Mouse (Mus musculus): ENCODE data around the gene Islr2. TPM values are rescaled to one million over a fixed set of nuclear protein-coding genes. Genes with fewer than 3 reads are reported as not detected.

Islr2 gene
- polyA plus RNA-seq, 1 experiment from 2014 or later: 118 TPM

- ATAC-seq (no peak), DNase-seq (ENCODE audit: low spot score) (peak; percentile 60)
- Histone ChIP-seq H3K4me1 (ENCODE audit: control insufficient read depth, insufficient read depth, low read length) (peaks cover 22% of the 10 kb centered on the region), H3K4me2 (ENCODE audit: low read length) (peak overlapping the region; percentile 53), H3K9me3 (replicated peaks; ENCODE audit: control insufficient read depth, low read length) (no peaks in the 10 kb centered on the region), H3K36me3 (ENCODE audit: control insufficient read depth, insufficient read depth, low read length) (peaks cover 29% of the 10 kb centered on the region), H3K9ac (ENCODE audit: low read length) (peak overlapping the region; percentile 82), H3K4me3 (ENCODE audit: low read depth, low read length) (peak overlapping the region; percentile 45), H3K27me3 (replicated peaks; ENCODE audit: control insufficient read depth, insufficient read depth, low read length) (peaks cover 52% of the 10 kb centered on the region), H3K27ac (ENCODE audit: low read depth, low read length) (peak overlapping the region; percentile 96)
- 9% methylated on average over 11 of the region's 11 CpGs for WGBS
Observed at GRCm38 (mm10) chr9:58200270-58201090, 3.6 kb downstream of the Islr2 start.

- H3K9ac ChIP-seq (ENCODE audit: low read length): peak overlapping the region; percentile 82
Observed at GRCm38 (mm10) chr9:58199381-58200269, 4.5 kb downstream of the Islr2 start.

DNA sequence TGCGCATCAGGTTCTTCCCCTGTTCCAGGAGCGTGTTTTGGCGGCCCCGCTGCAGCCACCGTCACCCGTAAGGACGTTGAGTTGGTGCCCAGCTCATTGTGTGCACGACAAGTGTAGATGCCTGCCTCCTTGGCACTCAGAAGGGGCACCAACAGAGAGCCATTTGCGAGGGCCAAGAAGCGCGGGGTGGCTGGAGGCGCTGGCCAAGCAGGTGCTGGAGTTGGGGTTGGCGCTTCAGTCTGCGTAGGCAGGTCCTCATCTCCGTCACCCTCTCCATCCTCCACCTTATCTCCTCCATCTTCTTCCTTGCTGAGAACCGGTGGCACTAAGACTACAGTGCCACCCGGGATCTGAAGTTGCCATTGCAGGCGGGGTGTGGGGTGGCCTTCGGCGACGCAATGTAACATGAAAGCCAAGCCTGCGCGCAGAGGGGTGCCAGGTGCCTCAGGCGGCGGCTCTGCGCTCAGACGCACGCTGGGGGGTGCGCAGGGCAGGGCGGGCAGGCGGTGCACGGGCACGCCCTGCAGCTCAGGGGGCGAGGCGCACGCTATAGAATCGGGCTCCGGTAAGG, 5.2 kb downstream of the Islr2 start:
- Histone ChIP-seq H3K9me3 (replicated peaks; ENCODE audit: control insufficient read depth, low read length) (no peaks in the 10 kb centered on the region), H3K27ac (ENCODE audit: low read depth, low read length) (peak overlapping the region; percentile 96), H3K27me3 (replicated peaks; ENCODE audit: control insufficient read depth, insufficient read depth, low read length) (peaks cover 52% of the 10 kb centered on the region), H3K4me2 (ENCODE audit: low read length) (peak overlapping the region; percentile 53), H3K4me3 (ENCODE audit: low read depth, low read length) (peak overlapping the region; percentile 45), H3K9ac (ENCODE audit: low read length) (peak overlapping the region; percentile 82), H3K36me3 (ENCODE audit: control insufficient read depth, insufficient read depth, low read length) (peaks cover 29% of the 10 kb centered on the region), H3K4me1 (ENCODE audit: control insufficient read depth, insufficient read depth, low read length) (peaks cover 22% of the 10 kb centered on the region)
- 3% methylated on average over 38 of the region's 38 CpGs for WGBS
- DNase-seq (ENCODE audit: low spot score) (no peak), ATAC-seq (no peak)

More at GRCm38 (mm10) chr9:58199381-58200269, 4.5 kb downstream of the Islr2 start:
- H3K4me3 ChIP-seq (ENCODE audit: low read depth, low read length): peak overlapping the region; percentile 45
- H3K36me3 ChIP-seq (ENCODE audit: control insufficient read depth, insufficient read depth, low read length): peaks cover 29% of the 10 kb centered on the region
- 1% methylated on average over 41 of the region's 41 CpGs for WGBS
- H3K27ac ChIP-seq (ENCODE audit: low read depth, low read length): peak overlapping the region; percentile 96
- H3K4me2 ChIP-seq (ENCODE audit: low read length): peak overlapping the region; percentile 53
- peaks cover 52% of the 10 kb centered on the region for H3K27me3 ChIP-seq (replicated peaks; ENCODE audit: control insufficient read depth, insufficient read depth, low read length)
- DNase-seq (ENCODE audit: low spot score) (peak; percentile 49), ATAC-seq (no peak)
- H3K9me3 ChIP-seq (replicated peaks; ENCODE audit: control insufficient read depth, low read length): no peaks in the 10 kb centered on the region
- H3K4me1 ChIP-seq (ENCODE audit: control insufficient read depth, insufficient read depth, low read length): peaks cover 22% of the 10 kb centered on the region

- H3K9ac ChIP-seq (ENCODE audit: low read length): peak overlapping the region; percentile 82
- peak; percentile 77 for DNase-seq (ENCODE audit: low spot score)
- peaks cover 50% of the 10 kb centered on the region for H3K27me3 ChIP-seq (replicated peaks; ENCODE audit: control insufficient read depth, insufficient read depth, low read length)
- peak; percentile 25; the same call in 1 of the 2 replicates for ATAC-seq
- H3K27ac ChIP-seq (ENCODE audit: low read depth, low read length): peak overlapping the region; percentile 96
- WGBS: 3% methylated on average over 58 of the region's 58 CpGs
- peaks cover 22% of the 10 kb centered on the region for H3K4me1 ChIP-seq (ENCODE audit: control insufficient read depth, insufficient read depth, low read length)
- H3K4me2 ChIP-seq (ENCODE audit: low read length): peak overlapping the region; percentile 53
- H3K9me3 ChIP-seq (replicated peaks; ENCODE audit: control insufficient read depth, low read length): no peaks in the 10 kb centered on the region
- H3K36me3 ChIP-seq (ENCODE audit: control insufficient read depth, insufficient read depth, low read length): peaks cover 29% of the 10 kb centered on the region
- peak overlapping the region; percentile 45 for H3K4me3 ChIP-seq (ENCODE audit: low read depth, low read length)
Observed at GRCm38 (mm10) chr9:58197781-58198701, 6.1 kb downstream of the Islr2 start.

- peak overlapping the region; percentile 53 for H3K4me2 ChIP-seq (ENCODE audit: low read length)
- peaks cover 29% of the 10 kb centered on the region for H3K36me3 ChIP-seq (ENCODE audit: control insufficient read depth, insufficient read depth, low read length)
- peak overlapping the region; percentile 45 for H3K4me3 ChIP-seq (ENCODE audit: low read depth, low read length)
- no peaks in the 10 kb centered on the region for H3K9me3 ChIP-seq (replicated peaks; ENCODE audit: control insufficient read depth, low read length)
- no peak for DNase-seq (ENCODE audit: low spot score)
- peak overlapping the region; percentile 96 for H3K27ac ChIP-seq (ENCODE audit: low read depth, low read length)
- 8% methylated on average over 46 of the region's 46 CpGs for WGBS
- peaks cover 48% of the 10 kb centered on the region for H3K27me3 ChIP-seq (replicated peaks; ENCODE audit: control insufficient read depth, insufficient read depth, low read length)
- no peak for ATAC-seq
- peaks cover 18% of the 10 kb centered on the region for H3K4me1 ChIP-seq (ENCODE audit: control insufficient read depth, insufficient read depth, low read length)
- H3K9ac ChIP-seq (ENCODE audit: low read length): peak overlapping the region; percentile 82
Observed at GRCm38 (mm10) chr9:58196610-58197567, 7.2 kb downstream of the Islr2 start.

DNA sequence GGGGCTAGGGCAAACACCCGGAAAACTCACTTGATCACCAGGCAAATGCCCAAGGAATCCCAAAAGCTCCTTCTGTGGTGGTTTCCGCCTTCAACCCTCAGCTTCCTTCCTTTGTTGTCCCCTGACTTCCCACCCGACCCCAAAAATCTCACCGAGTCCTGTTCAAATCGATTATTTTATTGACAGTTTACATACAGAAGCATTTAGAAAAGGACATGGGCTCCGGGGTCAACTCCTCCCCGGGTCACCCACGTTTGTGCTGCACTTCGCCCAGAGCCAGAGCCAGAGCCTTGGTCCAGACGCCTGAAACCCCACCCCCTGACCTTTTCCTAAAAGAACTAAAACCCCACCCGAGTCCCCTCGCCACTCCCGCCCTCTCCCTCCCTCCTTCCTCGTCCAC, 8.0 kb downstream of the Islr2 start:
- peak overlapping the region; percentile 96 for H3K27ac ChIP-seq (ENCODE audit: low read depth, low read length)
- ATAC-seq: no peak
- DNase-seq (ENCODE audit: low spot score): no peak
- H3K36me3 ChIP-seq (ENCODE audit: control insufficient read depth, insufficient read depth, low read length): peaks cover 29% of the 10 kb centered on the region
- peak overlapping the region; percentile 45 for H3K4me3 ChIP-seq (ENCODE audit: low read depth, low read length)
- H3K4me1 ChIP-seq (ENCODE audit: control insufficient read depth, insufficient read depth, low read length): peaks cover 18% of the 10 kb centered on the region
- peak overlapping the region; percentile 53 for H3K4me2 ChIP-seq (ENCODE audit: low read length)
- peaks cover 44% of the 10 kb centered on the region for H3K27me3 ChIP-seq (replicated peaks; ENCODE audit: control insufficient read depth, insufficient read depth, low read length)
- H3K9me3 ChIP-seq (replicated peaks; ENCODE audit: control insufficient read depth, low read length): no peaks in the 10 kb centered on the region
- peak overlapping the region; percentile 82 for H3K9ac ChIP-seq (ENCODE audit: low read length)
- WGBS: 8% methylated on average over 14 of the region's 14 CpGs

DNA sequence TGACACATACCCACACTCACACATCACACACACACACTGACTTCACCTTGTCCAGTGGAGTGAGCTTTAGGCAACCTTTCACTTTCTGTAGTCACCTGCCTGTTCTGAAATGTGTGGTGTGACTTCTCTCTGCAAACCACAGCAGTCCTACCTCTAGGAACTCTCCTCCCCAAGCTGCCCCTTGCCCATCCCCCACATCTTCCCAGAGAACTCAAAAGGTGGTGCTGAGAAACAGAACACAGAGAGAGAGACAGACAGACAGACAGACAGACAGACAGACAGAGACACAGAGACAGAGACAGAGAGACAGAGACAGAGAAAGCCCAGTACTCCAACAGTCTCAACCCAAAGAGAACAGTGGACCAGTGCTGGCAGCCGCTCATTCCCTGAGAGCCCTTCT, 8.4 kb downstream of the Islr2 start:
- Histone ChIP-seq H3K4me1 (ENCODE audit: control insufficient read depth, insufficient read depth, low read length) (peaks cover 18% of the 10 kb centered on the region), H3K9ac (ENCODE audit: low read length) (peak overlapping the region; percentile 82), H3K4me3 (ENCODE audit: low read depth, low read length) (peak overlapping the region; percentile 45), H3K27me3 (replicated peaks; ENCODE audit: control insufficient read depth, insufficient read depth, low read length) (peaks cover 40% of the 10 kb centered on the region), H3K4me2 (ENCODE audit: low read length) (peak overlapping the region; percentile 53), H3K27ac (ENCODE audit: low read depth, low read length) (peak overlapping the region; percentile 96), H3K9me3 (replicated peaks; ENCODE audit: control insufficient read depth, low read length) (no peaks in the 10 kb centered on the region), H3K36me3 (ENCODE audit: control insufficient read depth, insufficient read depth, low read length) (peaks cover 29% of the 10 kb centered on the region)
- ATAC-seq (no peak), DNase-seq (ENCODE audit: low spot score) (no peak)
- 11% methylated on average over 1 of the region's 1 CpGs for WGBS
